Mouse (Mus musculus): ENCODE data around the gene Ap3s2. TPM values are rescaled to one million over a fixed set of nuclear protein-coding genes. Genes with fewer than 3 reads are reported as not detected.

Ap3s2 gene
- 15.7 and 19.5 TPM in 2 replicates for polyA plus RNA-seq (2015; fragmentation: Nextera tagmentation; extraction: Ambion mirVana)

GRCm38 (mm10) chr7:79920344-79920983, at the start of gene Ap3s2:
Ap3s2 (minus strand) TSS chr7:79920649.

GRCm38 (mm10) chr7:79934862-79935510, 14.5 kb upstream of the Ap3s2 start, which contains the start of gene Arpin:
Arpin (minus strand) TSS chr7:79935359.

GRCm38 (mm10) chr7:79860811-79861210, 59.6 kb downstream of the Ap3s2 start, which contains the start of gene Anpep:
Anpep (minus strand) TSS chr7:79861059.

Small RNA genes within 50 kb of the gene (microRNA-seq; reads per million reads assigned to microRNA genes)
- 0 reads per million in 2 experiments for gene Gm24541

Other genes with a start within 250 kb of the Ap3s2 start
- 1.1 and 1.3 TPM in 2 replicates for gene Kif7, start 204.9 kb downstream of the Ap3s2 start, polyA plus RNA-seq (2015; fragmentation: Nextera tagmentation; extraction: Ambion mirVana)
- gene Plin1, start 187.7 kb downstream of the Ap3s2 start, polyA plus RNA-seq (2015; fragmentation: Nextera tagmentation; extraction: Ambion mirVana), result 17.4 and 87.9 TPM in 2 replicates
- 5.7 and 14.5 TPM in 2 replicates for gene Pex11a, start 177.5 kb downstream of the Ap3s2 start, polyA plus RNA-seq (2015; fragmentation: Nextera tagmentation; extraction: Ambion mirVana)
- gene Wdr93, start 177.5 kb downstream of the Ap3s2 start, polyA plus RNA-seq (2015; fragmentation: Nextera tagmentation; extraction: Ambion mirVana), result 0.24 and 2.3 TPM in 2 replicates
- not detected in 2 replicates for gene Mesp1, start 126.9 kb downstream of the Ap3s2 start, polyA plus RNA-seq (2015; fragmentation: Nextera tagmentation; extraction: Ambion mirVana)
- 0.09 and 0.26 TPM in 2 replicates for gene Mesp2, start 109.9 kb downstream of the Ap3s2 start, polyA plus RNA-seq (2015; fragmentation: Nextera tagmentation; extraction: Ambion mirVana)
- 13.2 and 15.1 TPM in 2 replicates for gene Anpep, start 59.6 kb downstream of the Ap3s2 start, polyA plus RNA-seq (2015; fragmentation: Nextera tagmentation; extraction: Ambion mirVana)
- gene Arpin, start 14.7 kb upstream of the Ap3s2 start, polyA plus RNA-seq (2015; fragmentation: Nextera tagmentation; extraction: Ambion mirVana), result 8.4 and 10.5 TPM in 2 replicates
- gene Zfp710, start 104.2 kb upstream of the Ap3s2 start, polyA plus RNA-seq (2015; fragmentation: Nextera tagmentation; extraction: Ambion mirVana), result 4.6 and 6.2 TPM in 2 replicates
- 691 and 763 TPM in 2 replicates for gene Idh2, start 194.7 kb upstream of the Ap3s2 start, polyA plus RNA-seq (2015; fragmentation: Nextera tagmentation; extraction: Ambion mirVana)

Measured in skeletal muscle tissue, postnatal 0 days (tissue).